Mouse (Mus musculus) brain, embryonic 18.5 days (tissue): ENCODE data around the gene Moxd1.
"Not testable (repeated sequence)": the region's sequence is repeated elsewhere in the genome, so short reads cannot be mapped to it uniquely, and the experiment has no call there.

Experiments
- DNase-seq: peaks from one replicate; pipeline ENCODE4 v3.0.0-alpha.2; 2012; ENCODE audit warnings: low read depth, low spot score

Moxd1 gene

DNA sequence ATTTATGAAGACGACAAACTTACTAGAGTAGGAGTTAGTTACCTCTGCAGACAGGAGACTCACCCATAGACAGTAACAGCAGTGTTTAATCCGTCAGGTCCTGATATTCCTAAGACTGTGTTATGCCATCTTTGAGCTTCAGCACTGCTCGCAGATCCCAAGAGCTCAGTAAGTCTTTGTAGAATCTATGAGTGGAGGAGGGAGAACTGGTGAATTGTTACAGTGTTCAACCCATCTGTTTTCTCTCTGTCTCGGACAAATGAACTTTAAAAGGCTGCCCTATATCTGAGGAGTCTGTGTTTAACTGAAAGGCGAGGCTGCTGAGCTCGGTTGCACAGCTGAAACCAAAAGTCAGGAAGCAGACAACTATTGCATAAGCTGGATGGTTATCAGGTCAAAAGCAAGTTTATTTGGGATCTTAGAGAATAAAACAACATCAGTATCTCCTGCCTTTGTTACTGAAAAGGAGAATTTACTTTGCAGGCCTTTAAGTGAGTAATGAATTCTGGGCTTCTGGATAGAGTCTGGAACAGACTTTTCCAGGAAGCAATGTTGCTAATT lies 47.8 kb downstream of the Moxd1 start:
- no peak for DNase-seq

DNA sequence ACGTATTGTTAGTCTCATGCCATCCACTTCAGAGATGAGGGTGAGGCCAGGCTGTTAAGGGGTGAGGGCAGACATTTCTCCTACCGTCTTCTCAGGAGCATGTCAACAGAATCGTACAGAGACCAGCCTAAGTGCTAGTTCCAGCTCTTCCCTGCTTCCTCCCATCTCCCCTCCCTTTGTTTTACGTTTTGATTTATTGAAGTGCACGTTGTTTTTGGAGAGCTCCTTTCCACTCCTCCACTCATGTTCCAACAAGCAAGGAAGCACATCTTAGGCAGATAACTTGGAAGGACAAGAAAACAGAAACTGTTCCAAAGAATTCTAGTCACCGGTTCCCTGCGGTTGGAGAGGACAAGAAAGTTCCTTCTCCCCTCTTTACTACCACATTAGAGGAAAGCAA lies 52.9 kb downstream of the Moxd1 start:
- DNase-seq = no peak

DNA sequence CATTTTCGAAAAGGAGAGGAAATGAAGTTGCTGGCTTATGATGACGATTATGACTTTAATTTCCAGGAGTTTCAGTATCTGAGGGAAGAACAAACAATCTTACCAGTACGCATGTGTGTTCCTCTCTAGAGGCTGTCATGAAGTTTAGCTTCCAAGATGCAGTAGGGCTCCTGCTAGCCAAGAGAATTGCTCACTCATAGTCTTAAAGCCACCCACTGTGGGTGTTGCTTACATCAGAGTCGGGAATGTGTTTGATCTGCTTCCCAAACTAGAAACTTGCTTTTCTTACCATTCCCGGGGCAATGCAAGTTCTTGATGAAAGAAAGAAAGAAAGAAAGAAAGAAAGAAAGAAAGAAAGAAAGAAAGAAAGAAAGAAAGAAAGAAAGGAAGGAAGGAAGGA lies 59.3 kb downstream of the Moxd1 start:
- DNase-seq = no peak

DNA sequence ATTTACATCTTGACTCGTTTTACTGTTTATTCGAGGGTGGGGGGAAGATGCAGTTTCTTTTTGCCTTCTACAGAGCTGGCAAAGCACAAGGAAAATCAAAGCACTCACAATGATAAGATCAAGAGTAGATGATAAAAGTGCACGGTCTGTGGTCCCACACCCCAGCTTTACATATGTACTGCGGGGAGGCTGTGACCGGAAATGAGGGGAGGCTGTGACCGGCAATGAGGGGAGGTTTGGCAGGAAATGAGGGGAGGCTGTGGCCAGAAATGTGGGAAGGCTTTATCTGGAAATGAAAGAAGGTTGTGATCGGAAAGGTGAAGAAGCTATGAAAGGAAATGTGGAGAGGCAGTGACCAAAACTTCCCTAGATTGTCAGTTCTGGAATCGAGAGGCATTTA lies 68.3 kb downstream of the Moxd1 start:
- DNase-seq = no peak

DNA sequence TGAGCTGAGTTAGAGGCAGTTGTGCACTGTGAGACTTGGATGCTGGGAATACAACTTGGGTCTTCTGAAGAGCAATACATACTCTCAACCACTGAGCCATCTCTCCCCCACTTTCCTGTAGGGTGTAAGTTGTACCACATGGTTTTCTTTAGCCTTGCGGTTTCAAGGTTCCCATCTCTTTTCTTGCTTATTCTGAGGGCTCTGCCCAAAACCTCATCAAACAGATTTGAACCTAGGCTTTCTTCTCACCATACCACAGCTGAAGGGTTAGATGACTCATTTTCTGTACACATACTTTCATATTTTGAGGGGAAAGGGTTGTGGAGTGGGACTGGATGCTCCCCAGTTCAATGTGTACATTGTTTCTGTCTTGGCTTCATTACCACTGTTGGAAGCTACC lies 69.4 kb downstream of the Moxd1 start:
- no peak for DNase-seq

DNA sequence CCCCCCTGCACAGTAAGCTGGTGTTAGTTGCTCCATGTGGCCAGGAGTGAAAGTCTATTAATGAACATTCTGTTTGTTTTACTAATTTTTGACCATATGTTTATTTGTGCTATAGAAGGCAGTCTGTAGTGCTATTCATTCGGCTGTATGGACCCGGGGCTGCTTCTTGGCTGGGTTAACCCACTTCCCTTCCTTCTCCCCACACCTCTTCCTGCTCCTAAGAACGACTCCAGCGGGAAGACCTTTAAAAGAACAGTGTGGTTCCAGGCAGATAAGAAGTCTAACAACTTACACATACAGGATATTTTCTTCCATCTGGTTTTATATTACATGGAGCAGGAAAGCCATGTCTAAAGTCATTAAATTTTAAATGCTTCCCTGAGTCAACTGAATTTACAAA lies 73.3 kb downstream of the Moxd1 start:
- no peak for DNase-seq

DNA sequence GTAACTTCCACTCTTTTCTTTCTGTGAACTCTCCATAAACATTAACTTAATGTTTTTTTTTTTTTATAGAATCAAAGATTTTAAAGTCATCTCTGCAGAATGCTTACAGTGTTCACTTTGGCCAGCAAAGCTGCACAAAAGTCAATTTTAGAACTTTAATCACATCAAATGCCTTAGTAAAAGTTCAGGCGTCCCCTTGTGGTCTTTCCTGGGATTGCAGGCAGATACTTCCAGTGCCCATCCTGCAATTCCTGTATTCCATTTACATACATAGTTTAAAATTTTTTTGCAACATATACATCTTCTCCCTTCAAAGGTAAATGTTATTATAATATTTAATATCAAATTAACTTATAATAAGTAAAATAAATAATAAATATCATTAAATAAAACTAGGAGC lies 74.5 kb downstream of the Moxd1 start:
- no peak for DNase-seq

DNA sequence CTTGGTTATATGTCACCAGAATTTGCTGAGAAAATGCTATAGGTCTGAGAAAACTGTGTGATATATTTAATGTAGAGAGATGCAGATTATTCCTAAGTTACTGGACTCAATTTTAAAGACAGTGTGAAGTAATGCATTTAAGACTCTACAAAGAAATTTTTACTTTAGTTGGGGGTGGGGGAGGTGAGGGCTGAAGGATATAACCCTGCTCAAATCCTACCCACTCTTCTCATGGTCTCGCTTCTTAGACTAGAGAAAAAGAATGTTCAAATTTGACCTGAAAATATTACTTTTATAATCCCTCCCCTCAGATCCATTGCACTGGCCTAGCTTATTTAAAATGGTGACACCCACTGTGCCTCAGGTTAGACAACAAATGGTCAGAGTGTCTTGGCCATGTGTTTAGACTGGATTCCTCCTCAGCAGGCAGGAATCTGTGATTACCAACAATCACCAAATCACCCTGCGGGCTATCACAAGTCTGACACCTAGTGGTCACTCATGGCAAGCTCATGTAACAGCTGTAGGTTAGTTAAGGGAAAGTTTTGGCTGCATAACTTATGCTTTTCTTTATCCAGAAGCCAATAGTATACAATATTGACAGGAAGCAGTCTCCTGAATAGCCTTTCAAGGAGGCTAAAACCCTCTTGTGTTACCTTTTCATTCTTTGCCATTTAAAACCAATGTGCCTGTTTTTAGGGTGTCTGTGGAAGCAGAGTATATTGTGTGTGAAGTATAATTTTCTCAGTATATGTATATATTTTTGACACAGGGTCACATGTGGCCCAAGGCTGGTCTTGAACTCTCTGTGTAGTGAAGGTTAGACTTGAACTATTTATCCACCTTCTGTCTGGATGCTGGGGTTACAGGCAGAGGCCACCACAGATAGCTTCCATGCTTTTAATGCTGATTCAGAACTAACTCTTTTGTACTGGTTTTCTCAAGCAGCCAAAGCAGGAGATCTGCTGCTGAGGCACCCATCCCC lies 75.2 kb downstream of the Moxd1 start:
- DNase-seq = no peak

DNA sequence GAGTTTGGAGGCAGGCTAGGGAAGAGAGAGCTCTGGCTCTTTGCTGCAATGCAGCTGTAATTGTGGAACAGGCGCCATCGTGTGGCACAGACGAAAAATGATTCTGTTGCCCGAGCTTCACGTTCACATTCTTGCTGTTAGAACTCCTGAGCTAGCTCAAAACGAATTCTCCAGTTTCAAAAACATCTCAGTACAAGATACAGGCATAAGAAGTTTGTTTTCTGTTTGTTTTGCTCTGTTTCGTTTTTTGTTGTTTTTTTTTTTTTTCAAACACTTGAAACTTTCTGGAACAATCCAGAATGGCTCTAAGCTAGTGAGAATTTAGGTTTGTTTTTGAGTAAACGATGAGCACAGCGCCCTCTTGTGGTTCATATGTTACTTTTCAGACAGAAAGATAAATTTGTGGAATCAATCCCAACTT lies 88.9 kb downstream of the Moxd1 start:
- peak; percentile 69 for DNase-seq

DNA sequence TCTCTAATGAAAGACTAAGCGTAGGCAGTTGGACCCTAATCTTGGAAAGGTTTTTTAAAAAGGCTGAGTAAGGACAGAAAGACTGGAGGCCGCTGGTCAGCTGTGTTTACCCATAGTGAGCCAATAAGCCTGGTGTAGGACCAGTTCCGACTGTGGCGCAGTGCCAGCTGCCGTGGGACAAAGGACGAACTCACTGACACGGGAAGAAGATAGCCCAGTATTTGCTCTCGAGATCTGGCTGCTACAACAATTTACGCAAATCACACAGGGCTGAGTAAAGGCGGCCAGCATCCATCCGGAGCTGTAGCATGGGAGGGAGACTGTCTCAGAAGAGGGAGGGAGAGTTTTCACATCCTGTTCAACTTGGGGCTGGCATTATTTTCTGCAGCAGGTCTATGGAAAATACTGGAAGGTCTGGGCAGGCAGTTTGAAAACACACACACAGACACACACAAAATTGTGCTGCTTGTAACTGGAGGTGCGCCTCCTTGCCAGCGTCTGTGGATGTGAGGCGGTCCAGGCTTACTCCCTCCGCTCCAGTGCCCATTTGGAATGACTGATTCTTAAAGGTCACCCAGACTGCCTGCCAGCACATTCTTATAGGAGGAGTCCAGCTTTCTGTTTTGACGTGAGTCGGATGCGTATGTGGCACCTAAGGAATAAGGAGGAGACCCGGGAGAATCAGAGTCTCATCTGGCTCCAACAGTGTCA lies 94.0 kb downstream of the Moxd1 start:
- DNase-seq = no peak

DNA sequence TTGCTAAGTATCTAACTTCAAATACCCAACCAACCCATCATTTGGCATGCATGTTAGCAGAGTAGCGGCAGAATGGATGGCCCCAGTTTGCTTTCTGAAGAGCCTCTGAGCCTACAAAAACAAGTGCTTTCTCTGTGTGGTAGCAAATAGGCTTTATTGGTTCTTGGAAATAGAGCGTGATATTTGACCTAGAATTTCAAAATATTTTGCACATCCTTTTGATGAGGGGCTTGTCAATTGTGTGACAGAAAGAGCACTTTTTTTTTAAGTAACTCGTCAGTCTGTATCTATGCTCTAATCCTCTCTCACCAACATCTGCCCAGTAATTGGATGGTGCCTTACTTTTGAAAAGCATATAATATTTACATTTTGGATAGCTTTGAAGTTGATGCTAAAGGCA lies 97.0 kb downstream of the Moxd1 start:
- no peak for DNase-seq

DNA sequence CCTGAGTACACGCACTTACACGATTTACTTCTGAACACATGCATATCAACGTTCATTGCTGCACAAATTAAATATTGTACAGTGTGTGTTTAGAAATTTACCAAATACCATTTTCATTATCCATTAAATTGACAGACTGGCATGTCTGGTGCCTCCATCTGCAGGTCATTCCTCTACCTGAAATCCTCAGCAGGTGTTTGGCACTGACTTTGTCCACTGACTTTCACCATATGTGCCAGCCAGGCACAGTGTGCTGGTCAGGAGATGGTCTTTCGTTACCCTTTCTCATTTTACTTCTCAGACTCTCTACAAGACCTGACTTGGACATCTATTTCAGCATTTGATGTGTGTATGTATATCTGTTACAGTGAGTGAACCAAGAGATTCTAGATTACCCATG lies 99.7 kb downstream of the Moxd1 start:
- DNase-seq = no peak

DNA sequence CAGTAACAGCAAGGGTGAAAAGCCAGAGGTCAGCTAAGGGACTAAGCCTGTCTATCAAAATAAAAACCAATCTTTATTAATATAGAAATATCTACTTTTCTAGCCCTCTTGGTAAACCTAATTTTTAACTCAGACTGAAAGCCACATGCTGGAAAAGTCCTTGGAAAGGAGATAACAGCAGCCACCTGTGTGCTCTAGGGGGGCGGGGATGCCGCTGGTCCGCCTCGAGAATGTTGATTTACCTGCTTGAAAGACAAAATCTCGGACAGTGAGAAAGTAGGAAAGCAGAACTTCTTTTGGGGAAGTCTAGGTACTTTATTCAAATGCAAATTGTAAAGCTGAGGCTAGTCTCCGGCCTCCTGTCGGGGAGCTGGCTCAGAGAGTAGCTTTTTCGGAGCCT lies 103.9 kb downstream of the Moxd1 start:
- not testable (repeated sequence) for DNase-seq

DNA sequence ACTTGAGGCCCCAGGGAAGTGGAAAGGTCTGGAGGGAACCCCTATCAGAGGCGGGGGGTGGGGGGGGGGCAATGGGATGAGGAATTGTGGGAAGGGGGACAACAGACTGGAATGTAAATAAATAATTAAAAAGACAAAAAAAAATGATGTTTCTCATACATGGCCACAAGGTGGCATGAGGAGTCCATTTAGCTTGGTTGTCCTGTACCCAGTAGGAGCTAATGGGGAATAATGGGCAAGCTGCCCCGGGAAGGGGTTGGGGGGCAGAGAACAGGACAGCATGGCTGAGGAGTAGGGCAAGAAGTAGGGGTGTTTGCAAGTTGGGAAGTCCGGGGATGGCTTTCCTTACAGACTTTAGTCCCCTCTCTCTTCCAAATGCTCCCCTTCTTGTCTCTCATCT lies 109.5 kb downstream of the Moxd1 start:
- DNase-seq = no peak

DNA sequence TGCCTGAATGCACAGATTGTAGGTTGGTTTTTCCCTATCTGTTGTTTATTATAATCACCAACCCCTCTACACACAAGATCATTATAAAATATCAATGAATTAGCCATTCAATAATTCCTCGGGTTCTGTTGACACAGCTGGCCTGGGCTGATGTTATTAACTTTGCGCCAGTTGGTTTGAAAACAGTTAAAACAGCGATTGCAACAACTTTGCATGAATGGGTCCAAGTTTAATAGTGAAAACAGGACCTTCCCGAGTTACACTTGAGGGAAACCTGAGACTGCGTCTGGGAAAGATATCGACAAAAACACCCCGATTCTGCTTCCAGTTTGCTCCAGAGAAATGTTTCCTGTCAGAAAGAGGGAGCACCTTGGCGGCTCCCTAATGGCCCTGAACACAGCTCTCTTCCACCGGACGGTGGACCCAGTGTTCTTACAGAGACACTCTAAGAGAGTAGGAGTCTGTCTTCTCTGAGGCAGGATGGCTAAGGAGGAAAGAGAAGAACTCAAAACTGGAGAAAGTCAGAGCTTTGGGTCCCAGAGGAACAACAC lies 116.4 kb downstream of the Moxd1 start:
- DNase-seq = no peak

DNA sequence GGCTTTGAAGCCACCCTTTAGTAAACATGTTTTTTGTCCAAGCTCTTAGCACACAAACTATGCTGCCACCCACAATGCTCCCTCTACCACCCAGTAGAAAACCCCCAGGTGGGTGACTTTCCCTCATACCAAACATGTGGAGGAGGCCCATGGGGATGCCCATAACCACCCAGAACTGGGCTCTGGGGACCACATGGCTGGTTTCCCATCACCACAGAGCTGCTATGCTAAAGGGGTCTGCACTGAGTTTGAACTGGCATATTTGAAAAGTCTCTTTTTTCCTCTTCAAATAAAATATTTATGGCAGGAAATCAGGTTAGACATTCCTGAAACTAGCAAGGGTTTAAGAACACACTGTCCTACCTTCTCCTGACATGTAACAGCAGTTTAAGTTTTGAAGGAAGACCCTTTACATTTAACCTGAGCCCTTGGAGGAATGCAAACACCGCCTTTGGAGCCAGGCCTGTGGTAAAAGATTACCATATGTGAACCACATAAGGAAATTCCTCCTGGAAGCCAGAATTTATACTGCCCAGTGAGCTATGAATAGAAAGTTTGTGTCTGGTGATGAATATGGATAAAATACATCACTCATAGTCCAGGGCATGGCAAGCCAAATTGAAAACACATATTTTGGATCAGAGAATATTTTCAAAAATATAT lies 117.4 kb downstream of the Moxd1 start:
- no peak for DNase-seq

DNA sequence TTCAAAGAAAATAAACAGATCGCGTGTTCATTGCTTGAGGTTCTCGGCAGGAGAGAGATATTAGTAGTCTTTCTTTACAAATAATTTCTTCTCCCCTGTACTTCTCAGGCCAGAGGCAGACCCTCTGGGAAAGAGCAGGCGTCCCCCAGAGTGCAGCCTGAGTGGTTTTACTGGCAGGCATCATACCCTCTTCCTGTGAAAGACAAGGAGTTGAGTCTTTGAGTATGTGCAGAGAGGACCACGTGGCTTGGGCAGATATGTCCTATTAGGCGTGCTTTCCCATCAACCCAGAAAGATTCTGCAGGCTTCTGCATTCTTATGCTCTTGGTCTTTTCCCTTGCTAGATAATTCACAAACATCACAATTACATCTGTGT lies 117.9 kb downstream of the Moxd1 start:
- no peak for DNase-seq

DNA sequence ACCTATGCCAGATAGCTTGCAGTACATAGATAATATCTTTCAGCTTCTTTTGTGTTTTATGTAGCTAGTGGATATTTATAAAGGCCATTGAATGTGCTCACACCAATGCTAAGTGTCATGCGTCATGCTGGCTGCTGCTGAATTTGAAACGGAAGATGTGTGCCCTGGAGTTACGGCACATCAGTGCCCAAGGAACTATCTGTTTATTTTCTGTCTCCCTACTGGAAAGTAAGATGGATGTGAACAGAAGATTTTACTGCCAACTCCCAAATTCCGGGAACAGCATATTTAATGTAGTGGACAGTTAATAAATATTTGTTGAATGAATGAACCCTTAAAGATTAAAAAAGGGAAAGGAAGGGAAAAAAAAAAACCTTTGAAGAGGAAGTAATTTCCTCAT lies 119.8 kb downstream of the Moxd1 start:
- no peak for DNase-seq
